Mouse (Mus musculus): ENCODE data around the gene Tppp3. TPM values are rescaled to one million over a fixed set of nuclear protein-coding genes. Genes with fewer than 3 reads are reported as not detected.
A peak's percentile ranks its signal among the peaks of the same experiment; 100 is the strongest.

The Tppp3 gene
- polyA plus RNA-seq, 1 experiment, result 155 TPM

DNA sequence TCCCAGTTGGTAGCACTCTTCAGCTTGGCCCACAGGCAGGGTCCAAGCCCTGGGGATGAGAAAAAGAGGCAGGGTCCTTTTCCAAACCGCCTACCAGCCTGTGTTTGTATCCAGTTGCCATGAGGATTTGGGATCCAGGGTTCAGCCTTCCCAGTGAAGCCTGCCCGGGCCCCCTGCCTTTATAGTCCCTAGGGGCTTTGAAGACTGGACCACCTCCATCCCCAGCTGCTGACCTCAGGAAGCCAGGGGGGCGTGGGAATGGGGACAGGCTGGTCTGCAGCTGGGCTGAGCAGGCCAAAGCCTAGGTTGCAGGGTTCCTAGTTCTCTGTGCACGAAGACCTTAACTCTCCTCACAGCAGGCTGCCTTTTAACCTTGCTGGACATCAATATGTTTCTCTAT is 3.9 kb upstream of the Tppp3 start:
- TF ChIP-seq MYOG (IDR thresholded peaks at IDR 0.05; ENCODE audit: control insufficient read depth in 1 of 3, insufficient read depth in 1 of 3, insufficient read length in 2 of 3, low read depth in 2 of 3) (no peak), CEBPB (IDR thresholded peaks at IDR 0.05; ENCODE audit: insufficient read depth, poor library complexity, severe bottlenecking) (no peak), SRF (IDR thresholded peaks at IDR 0.05; ENCODE audit: control insufficient read depth, insufficient read length, low read depth) (no peak), POLR2A (IDR thresholded peaks at IDR 0.05; ENCODE audit: insufficient read length, low read depth) (no peak), TCF12 (IDR thresholded peaks at IDR 0.05; ENCODE audit: insufficient read depth, poor library complexity, severe bottlenecking) (no peak), USF1 (IDR thresholded peaks at IDR 0.05; ENCODE audit: low read depth) (no peak), E2F4 (IDR thresholded peaks at IDR 0.05; ENCODE audit: insufficient read depth) (no peak), MYOD1 (IDR thresholded peaks at IDR 0.05; ENCODE audit: control insufficient read depth in 1 of 3, insufficient read length in 2 of 3, low read depth in 2 of 3) (no peak), POLR2AphosphoS2 (IDR thresholded peaks at IDR 0.05; ENCODE audit: insufficient read length, low read depth) (no peak), TCF3 (IDR thresholded peaks at IDR 0.05; ENCODE audit: insufficient read length, low read depth) (no peak), MAX (IDR thresholded peaks at IDR 0.05; ENCODE audit: low read depth) (no peak), REST (IDR thresholded peaks at IDR 0.05; ENCODE audit: insufficient read depth, insufficient read length) (no peak)
- H3K36me3 ChIP-seq (ENCODE audit: control insufficient read depth, insufficient read depth), result no peaks in the 10 kb centered on the region
- no peak overlapping the region for H3ac ChIP-seq (ENCODE audit: control insufficient read depth, insufficient read length)
- H3K4me2 ChIP-seq (ENCODE audit: low read depth), result no peak overlapping the region
- H3K27me3 ChIP-seq (ENCODE audit: control insufficient read depth, insufficient read depth, insufficient read length), result no peaks in the 10 kb centered on the region
- no peaks in the 10 kb centered on the region for H3K79me2 ChIP-seq (ENCODE audit: control insufficient read depth, insufficient read depth)
- no peak overlapping the region for H3K4me3 ChIP-seq

- H3K27me3 ChIP-seq (ENCODE audit: control insufficient read depth, insufficient read depth, insufficient read length), result no peaks in the 10 kb centered on the region
- no peaks in the 10 kb centered on the region for H3K36me3 ChIP-seq (ENCODE audit: control insufficient read depth, insufficient read depth)
- TF ChIP-seq POLR2AphosphoS2 (IDR thresholded peaks at IDR 0.05; ENCODE audit: insufficient read length, low read depth), result no peak
- H3K4me3 ChIP-seq, result no peak overlapping the region
- H3ac ChIP-seq (ENCODE audit: control insufficient read depth, insufficient read length), result no peak overlapping the region
- H3K4me2 ChIP-seq (ENCODE audit: low read depth), result peak overlapping the region; percentile 58
- no peaks in the 10 kb centered on the region for H3K79me2 ChIP-seq (ENCODE audit: control insufficient read depth, insufficient read depth)
Measured at GRCm38 (mm10) chr8:105474680-105475079, 3.4 kb upstream of the Tppp3 start.

DNA sequence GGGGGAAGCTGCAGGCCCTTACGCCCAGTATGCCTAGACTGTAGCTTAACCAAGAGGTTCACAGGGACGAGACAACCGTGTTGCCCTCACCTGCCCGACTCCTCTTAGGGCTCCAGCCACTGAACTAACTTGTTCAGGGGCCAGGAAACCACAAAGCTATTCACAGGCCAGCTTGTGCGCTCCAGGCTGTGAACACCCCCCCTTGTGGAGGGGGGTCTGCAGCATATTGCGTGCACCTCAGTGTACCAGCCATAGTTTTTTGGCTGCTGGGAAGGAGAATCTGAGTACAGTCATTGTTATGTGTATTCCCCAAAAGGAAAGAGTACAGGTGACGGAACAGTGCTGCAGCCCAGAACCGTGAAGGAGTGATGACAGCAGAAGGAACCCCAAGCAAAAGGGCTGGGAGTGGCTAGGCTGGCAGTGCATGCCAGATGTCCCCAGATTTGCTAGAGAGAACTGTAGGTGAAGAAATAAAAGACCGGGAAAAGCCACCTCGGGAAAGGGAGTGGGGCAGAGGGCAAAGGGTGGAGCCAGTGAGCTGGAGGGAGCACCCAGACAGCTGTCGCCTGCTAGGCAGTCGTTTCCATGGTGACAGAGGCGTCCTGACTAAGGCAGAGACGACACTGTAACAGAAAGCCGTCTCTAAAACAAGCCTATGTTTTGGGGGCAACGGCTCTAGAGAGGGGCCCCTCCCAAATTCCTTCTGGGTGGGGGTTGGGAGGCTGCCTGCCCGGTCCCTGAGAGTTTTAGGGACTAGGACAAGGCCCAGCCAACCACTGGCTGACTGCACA is 2.7 kb upstream of the Tppp3 start:
- Histone ChIP-seq H3K27me3 (ENCODE audit: control insufficient read depth, insufficient read depth, insufficient read length) (no peaks in the 10 kb centered on the region), H3K79me2 (ENCODE audit: control insufficient read depth, insufficient read depth) (no peaks in the 10 kb centered on the region), H3K4me2 (ENCODE audit: low read depth) (peak overlapping the region; percentile 58), H3K36me3 (ENCODE audit: control insufficient read depth, insufficient read depth) (no peaks in the 10 kb centered on the region), H3K4me3 (no peak overlapping the region), H3ac (ENCODE audit: control insufficient read depth, insufficient read length) (no peak overlapping the region)
- TF ChIP-seq POLR2AphosphoS2 (IDR thresholded peaks at IDR 0.05; ENCODE audit: insufficient read length, low read depth) (no peak), CEBPB (IDR thresholded peaks at IDR 0.05; ENCODE audit: insufficient read depth, poor library complexity, severe bottlenecking) (no peak), MYOG (IDR thresholded peaks at IDR 0.05; ENCODE audit: control insufficient read depth in 1 of 3, insufficient read depth in 1 of 3, insufficient read length in 2 of 3, low read depth in 2 of 3) (peak; percentile 85 to 95 (median 93)), MYOD1 (IDR thresholded peaks at IDR 0.05; ENCODE audit: control insufficient read depth in 1 of 3, insufficient read length in 2 of 3, low read depth in 2 of 3) (peak; percentile 51 to 92 (median 84)), SRF (IDR thresholded peaks at IDR 0.05; ENCODE audit: control insufficient read depth, insufficient read length, low read depth) (no peak), USF1 (IDR thresholded peaks at IDR 0.05; ENCODE audit: low read depth) (no peak), TCF12 (IDR thresholded peaks at IDR 0.05; ENCODE audit: insufficient read depth, poor library complexity, severe bottlenecking) (peak; percentile 4), REST (IDR thresholded peaks at IDR 0.05; ENCODE audit: insufficient read depth, insufficient read length) (no peak), E2F4 (IDR thresholded peaks at IDR 0.05; ENCODE audit: insufficient read depth) (no peak), TCF3 (IDR thresholded peaks at IDR 0.05; ENCODE audit: insufficient read length, low read depth) (no peak), MAX (IDR thresholded peaks at IDR 0.05; ENCODE audit: low read depth) (no peak)

DNA sequence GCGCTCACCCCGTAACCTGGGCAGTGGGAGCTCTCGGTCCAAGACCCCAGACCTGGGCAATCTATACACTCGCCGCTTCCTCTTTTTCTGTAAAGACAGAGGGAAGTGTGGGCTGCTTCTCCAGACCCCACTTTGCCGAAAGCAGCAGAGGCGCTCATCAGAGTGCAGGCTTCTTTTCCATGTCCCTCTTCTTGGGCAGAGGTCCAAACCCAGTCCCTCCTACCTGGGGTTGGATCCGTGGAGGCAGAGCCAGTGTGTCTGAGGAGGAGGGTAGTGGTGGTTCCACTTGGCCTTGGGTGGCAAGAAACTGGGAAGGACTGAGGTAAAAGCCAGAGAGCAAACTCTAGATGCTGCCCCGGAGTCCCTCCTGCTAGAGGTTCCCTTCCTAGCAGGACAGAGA is 1.7 kb upstream of the Tppp3 start:
- TF ChIP-seq POLR2AphosphoS2 (IDR thresholded peaks at IDR 0.05; ENCODE audit: insufficient read length, low read depth), result no peak
- no peak for TF ChIP-seq USF1 (IDR thresholded peaks at IDR 0.05; ENCODE audit: low read depth)
- TF ChIP-seq TCF12 (IDR thresholded peaks at IDR 0.05; ENCODE audit: insufficient read depth, poor library complexity, severe bottlenecking), result no peak
- TF ChIP-seq MYOG (IDR thresholded peaks at IDR 0.05; ENCODE audit: control insufficient read depth in 1 of 3, insufficient read depth in 1 of 3, insufficient read length in 2 of 3, low read depth in 2 of 3), result no peak
- TF ChIP-seq REST (IDR thresholded peaks at IDR 0.05; ENCODE audit: insufficient read depth, insufficient read length), result no peak
- TF ChIP-seq SRF (IDR thresholded peaks at IDR 0.05; ENCODE audit: control insufficient read depth, insufficient read length, low read depth), result no peak
- TF ChIP-seq MAX (IDR thresholded peaks at IDR 0.05; ENCODE audit: low read depth), result no peak
- no peak for TF ChIP-seq CEBPB (IDR thresholded peaks at IDR 0.05; ENCODE audit: insufficient read depth, poor library complexity, severe bottlenecking)
- no peak for TF ChIP-seq E2F4 (IDR thresholded peaks at IDR 0.05; ENCODE audit: insufficient read depth)
- no peak for TF ChIP-seq TCF3 (IDR thresholded peaks at IDR 0.05; ENCODE audit: insufficient read length, low read depth)
- no peak for TF ChIP-seq MYOD1 (IDR thresholded peaks at IDR 0.05; ENCODE audit: control insufficient read depth in 1 of 3, insufficient read length in 2 of 3, low read depth in 2 of 3)
- TF ChIP-seq POLR2A (IDR thresholded peaks at IDR 0.05; ENCODE audit: insufficient read length, low read depth), result no peak
- Histone ChIP-seq H3K4me3 (no peak overlapping the region), H3ac (ENCODE audit: control insufficient read depth, insufficient read length) (no peak overlapping the region), H3K4me2 (ENCODE audit: low read depth) (no peak overlapping the region), H3K79me2 (ENCODE audit: control insufficient read depth, insufficient read depth) (no peaks in the 10 kb centered on the region), H3K27me3 (ENCODE audit: control insufficient read depth, insufficient read depth, insufficient read length) (no peaks in the 10 kb centered on the region), H3K36me3 (ENCODE audit: control insufficient read depth, insufficient read depth) (no peaks in the 10 kb centered on the region)
